Comparison of ENCODE assay signal across 1 mouse cellular context in genomic region chr3:88337367-88338020, GRCm38 (mm10).
TF ChIP-seq lines count a peak whose summit lies in the region.

No protein-coding gene starts in this region.

TF ChIP-seq in myocyte, 11 proteins besides CTCF, POLR2A, EP300 and RAD21 (continued from another document):
- TF ChIP-seq POLR2AphosphoS2 (IDR thresholded peaks at IDR 0.05; ENCODE audit: insufficient read length, low read depth): no peak
- TF ChIP-seq USF1 (IDR thresholded peaks at IDR 0.05; ENCODE audit: low read depth): no peak
